Mouse (Mus musculus) thymus, adult 2 months (tissue): ENCODE results near the gene Stxbp2. TPM values are rescaled to one million over a fixed set of nuclear protein-coding genes. Genes with fewer than 3 reads are reported as not detected.

Source experiments
- DNase-seq: peaks from one replicate; pipeline ENCODE4 v3.0.0; 2021
- H3K27ac ChIP-seq: fragments of 200-500 bp; 2 replicates; pipeline ENCODE4 v1.5.1; 2012; ENCODE audit warnings: low read length, control low read depth; ENCODE audit not compliant: control insufficient read depth, insufficient read depth
- H3K27me3 ChIP-seq: fragments of 200-500 bp; 2 replicates; pipeline ENCODE4 v1.6.1; 2012; ENCODE audit warnings: mild to moderate bottlenecking, low read length, moderate library complexity, mixed read lengths; ENCODE audit not compliant: control insufficient read depth, insufficient read depth
- H3K36me3 ChIP-seq: fragments of 200-500 bp; 2 replicates; pipeline ENCODE4 v1.6.1; 2012; ENCODE audit warnings: mild to moderate bottlenecking, low read length, moderate library complexity; ENCODE audit not compliant: control insufficient read depth, insufficient read depth
- H3K4me1 ChIP-seq: fragments of 200-500 bp; replicated peaks from 2 replicates; pipeline ENCODE4 v1.6.1; 2012; ENCODE audit warnings: low read length; ENCODE audit not compliant: control insufficient read depth, insufficient read depth
- H3K4me3 ChIP-seq: fragments of 200-500 bp; 2 replicates; pipeline ENCODE4 v1.5.1; 2012; ENCODE audit warnings: mild to moderate bottlenecking, low read length, control low read depth, moderate library complexity; ENCODE audit not compliant: control insufficient read depth, insufficient read depth
- CTCF ChIP-seq: fragments of 200-500 bp; IDR thresholded peaks from 2 replicates; pipeline ENCODE4 v1.5.1; 2012; ENCODE audit warnings: mild to moderate bottlenecking, control low read depth, low read length, moderate library complexity, borderline replicate concordance; ENCODE audit not compliant: control insufficient read depth, poor library complexity, insufficient read depth; ENCODE audit errors: extremely low read depth
- POLR2A ChIP-seq: fragments of 200-500 bp; IDR thresholded peaks from 2 replicates; pipeline ENCODE4 v1.6.1; 2012; ENCODE audit warnings: mild to moderate bottlenecking, low read length, control low read depth, moderate library complexity; ENCODE audit not compliant: control insufficient read depth, poor library complexity, insufficient read depth; ENCODE audit errors: extremely low read depth
- WGBS: fragments of 180-500 bp; shearing (Covaris S2); methylation state at CpG from one replicate; pipeline ENCODE4 v1.1.7; 2018; 5-methylcytosine and 5-hydroxymethylcytosine counted together
- polyA plus RNA-seq: library from polyadenylated mRNA; depleted of rRNA; stranded (reverse); fragments of >200 nt; gene quantifications from 2 replicates; pipeline ENCODE4 v1.2.3, GENCODE M21; 2012; rRNA removed

The Stxbp2 gene
- polyA plus RNA-seq, 1 experiment: 262 TPM

- TF ChIP-seq CTCF: no peak
These were observed 54.7 kb downstream of the Stxbp2 start for GRCm38 (mm10) chr8:3685422-3685821.

GRCm38 (mm10) chr8:3687537-3687936, 56.8 kb downstream of the Stxbp2 start:
- TF ChIP-seq POLR2A: no peak
- TF ChIP-seq CTCF: no peak
- WGBS: 63% methylated on average over 6 of the region's 6 CpGs
- Histone ChIP-seq H3K27me3 (no peaks in the 10 kb centered on the region), H3K27ac (no peak overlapping the region), H3K36me3 (no peaks in the 10 kb centered on the region), H3K4me3 (no peak overlapping the region), H3K4me1 (no peaks in the 10 kb centered on the region)
- no peak for DNase-seq

More at GRCm38 (mm10) chr8:3685422-3685821, 54.7 kb downstream of the Stxbp2 start:
- Histone ChIP-seq H3K36me3 (no peaks in the 10 kb centered on the region; the same call in 1 of the 2 replicates), H3K4me1 (no peaks in the 10 kb centered on the region), H3K4me3 (no peak overlapping the region), H3K27ac (no peak overlapping the region), H3K27me3 (no peaks in the 10 kb centered on the region)
- DNase-seq: no peak
- 69% methylated on average over 5 of the region's 5 CpGs for WGBS

- no peaks in the 10 kb centered on the region for H3K27me3 ChIP-seq
- H3K4me1 ChIP-seq: no peaks in the 10 kb centered on the region
- DNase-seq: no peak
- TF ChIP-seq POLR2A (no peak), CTCF (no peak)
- no peak overlapping the region for H3K4me3 ChIP-seq
- H3K27ac ChIP-seq: no peak overlapping the region
- H3K36me3 ChIP-seq: no peaks in the 10 kb centered on the region
- 79% methylated on average over 3 of the region's 3 CpGs for WGBS
These were observed 60.0 kb downstream of the Stxbp2 start for GRCm38 (mm10) chr8:3690774-3691173.

Other genes starting within 250 kb of the Stxbp2 start
- gene Arhgef18, start 237.9 kb upstream of the Stxbp2 start, polyA plus RNA-seq: 120 and 122 TPM in 2 replicates
- 3.1 TPM in 2 replicates for gene Pex11g, start 163.3 kb upstream of the Stxbp2 start, polyA plus RNA-seq
- 0.20 TPM in 1 of 2 replicates, not detected in the other for gene Tex45, start 160.1 kb upstream of the Stxbp2 start, polyA plus RNA-seq
- 75.9 and 76.7 TPM in 2 replicates for gene Zfp358, start 137.8 kb upstream of the Stxbp2 start, polyA plus RNA-seq
- gene Mcoln1, start 130.5 kb upstream of the Stxbp2 start, polyA plus RNA-seq: 312 and 481 TPM in 2 replicates
- gene Pnpla6, start 115.6 kb upstream of the Stxbp2 start, polyA plus RNA-seq: 56.1 and 61.6 TPM in 2 replicates
- gene C330021F23Rik, start 63.0 kb upstream of the Stxbp2 start, polyA plus RNA-seq: not detected in 2 replicates
- 2.6 and 2.7 TPM in 2 replicates for gene Camsap3, start 43.7 kb upstream of the Stxbp2 start, polyA plus RNA-seq
- gene Xab2, start 9.6 kb upstream of the Stxbp2 start, polyA plus RNA-seq: 128 and 133 TPM in 2 replicates
- gene Pet100, start 9.4 kb upstream of the Stxbp2 start, polyA plus RNA-seq: 4.7 and 6.9 TPM in 2 replicates
- gene Pcp2, start 5.4 kb upstream of the Stxbp2 start, polyA plus RNA-seq: 0.34 and 0.84 TPM in 2 replicates
- gene Retn, start 24.8 kb downstream of the Stxbp2 start, polyA plus RNA-seq: 15.3 and 16.9 TPM in 2 replicates
- 1.2 and 2.1 TPM in 2 replicates for gene Mcemp1, start 34.8 kb downstream of the Stxbp2 start, polyA plus RNA-seq
- gene Fcor, start 41.4 kb downstream of the Stxbp2 start, polyA plus RNA-seq: 9.8 and 14.0 TPM in 2 replicates
- gene Trappc5, start 45.3 kb downstream of the Stxbp2 start, polyA plus RNA-seq: 42.3 and 46.4 TPM in 2 replicates
- 5.8 and 8.0 TPM in 2 replicates for gene Fcer2a, start 63.2 kb downstream of the Stxbp2 start, polyA plus RNA-seq
- 0.09 TPM in 1 of 2 replicates, not detected in the other for gene Clec4g, start 89.7 kb downstream of the Stxbp2 start, polyA plus RNA-seq
- gene Cd209a, start 118.0 kb downstream of the Stxbp2 start, polyA plus RNA-seq: 0.89 and 2.2 TPM in 2 replicates
- 0.60 and 0.81 TPM in 2 replicates for gene Cd209e, start 223.4 kb downstream of the Stxbp2 start, polyA plus RNA-seq
- 3.1 and 4.3 TPM in 2 replicates for gene Cd209d, start 247.6 kb downstream of the Stxbp2 start, polyA plus RNA-seq